Mouse (Mus musculus) splenic B cell, adult 2 months (primary cell): ENCODE measurements around the gene Fam170b.

Source experiments
- DNase-seq: peaks from one replicate; pipeline ENCODE4 v3.0.0-alpha.2; 2011; ENCODE audit warnings: low read depth, low spot score
- H3K27me3 ChIP-seq: 2 replicates; pipeline ENCODE4 v1.6.1; 2012; ENCODE audit warnings: mild to moderate bottlenecking, low read length, moderate library complexity, mixed read lengths; ENCODE audit not compliant: control insufficient read depth, poor library complexity, insufficient read depth, severe bottlenecking
- H3K36me3 ChIP-seq: 2 replicates; pipeline ENCODE4 v1.6.1; 2012; ENCODE audit warnings: mild to moderate bottlenecking, low read length, moderate library complexity, mixed read lengths; ENCODE audit not compliant: control insufficient read depth, poor library complexity, insufficient read depth, severe bottlenecking

The Fam170b gene

GRCm38 (mm10) chr14:32817258-32817657, 16.5 kb upstream of the Fam170b start:
- DNase-seq: no peak
- no peaks in the 10 kb centered on the region for H3K36me3 ChIP-seq

GRCm38 (mm10) chr14:32819297-32819696, 14.5 kb upstream of the Fam170b start:
- H3K27me3 ChIP-seq: no peaks in the 10 kb centered on the region
- H3K36me3 ChIP-seq: no peaks in the 10 kb centered on the region
- DNase-seq: no peak

More at GRCm38 (mm10) chr14:32817258-32817657, 16.5 kb upstream of the Fam170b start:
- H3K27me3 ChIP-seq: no peaks in the 10 kb centered on the region

- Histone ChIP-seq H3K27me3 (no peaks in the 10 kb centered on the region), H3K36me3 (no peaks in the 10 kb centered on the region)
- no peak for DNase-seq
Measured at GRCm38 (mm10) chr14:32822812-32823211, 10.9 kb upstream of the Fam170b start.

DNA sequence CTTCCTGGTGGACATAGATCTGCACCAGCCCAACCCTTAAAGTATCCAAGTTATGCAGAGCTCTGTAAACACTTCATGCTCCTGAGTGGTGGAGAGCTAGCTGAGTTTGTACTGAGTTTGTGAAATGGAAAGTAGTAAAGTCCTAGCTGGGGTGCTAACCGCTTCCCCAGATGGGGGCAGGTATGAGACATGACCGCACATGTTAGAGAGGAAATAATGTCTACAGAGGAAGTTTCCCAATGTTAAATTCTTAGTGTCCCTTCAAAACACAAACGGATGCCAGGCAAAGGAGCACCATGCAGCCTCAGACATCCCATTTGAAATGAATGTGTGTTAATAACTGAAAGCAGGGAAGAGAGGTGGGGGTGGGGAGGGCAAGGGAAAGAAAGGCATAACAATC, 9.9 kb upstream of the Fam170b start:
- no peak for DNase-seq
- Histone ChIP-seq H3K27me3 (no peaks in the 10 kb centered on the region), H3K36me3 (no peaks in the 10 kb centered on the region)

DNA sequence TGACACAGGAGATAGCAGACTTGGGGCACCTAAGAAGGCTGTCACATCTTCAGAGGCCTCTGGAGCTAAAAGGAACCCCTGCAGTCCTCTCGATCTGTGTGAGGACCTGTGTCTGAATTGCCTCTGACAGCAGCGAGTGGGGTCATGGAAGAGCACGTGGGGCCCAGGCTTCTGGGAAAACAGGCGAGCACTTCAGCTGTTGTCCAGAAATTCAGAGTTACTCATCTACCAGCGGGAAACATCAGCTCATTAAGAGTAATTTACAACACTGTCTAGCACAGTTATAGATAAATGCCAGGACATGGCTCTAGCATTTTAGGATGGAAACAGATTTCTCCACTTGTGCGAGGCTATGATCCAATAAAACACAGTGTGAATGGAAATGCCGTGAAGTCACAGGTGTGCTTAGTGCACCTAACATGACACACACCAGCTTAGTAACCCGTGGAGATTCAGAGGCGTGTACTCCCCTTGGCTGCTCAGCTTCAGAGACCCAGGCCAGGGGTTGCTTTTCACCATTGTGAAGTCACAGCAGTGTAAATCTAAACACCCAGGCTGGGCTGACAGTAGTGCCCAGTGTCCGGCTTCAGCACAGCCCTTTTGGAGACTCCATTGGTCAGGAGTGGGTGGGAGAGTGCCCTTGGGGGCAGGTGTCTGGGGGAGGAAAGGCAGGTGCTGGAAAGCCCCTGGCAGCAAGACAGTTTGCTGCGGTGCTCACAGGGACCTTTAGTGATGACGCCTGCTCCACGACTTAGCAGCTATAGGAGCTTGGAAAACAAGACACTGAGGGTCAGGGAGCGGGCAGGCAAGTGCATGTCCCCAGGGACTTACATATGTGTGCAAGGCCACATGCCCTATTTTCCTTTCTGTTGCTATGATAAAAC, 9.3 kb upstream of the Fam170b start:
- H3K27me3 ChIP-seq: no peaks in the 10 kb centered on the region
- DNase-seq: no peak
- H3K36me3 ChIP-seq: no peaks in the 10 kb centered on the region

DNA sequence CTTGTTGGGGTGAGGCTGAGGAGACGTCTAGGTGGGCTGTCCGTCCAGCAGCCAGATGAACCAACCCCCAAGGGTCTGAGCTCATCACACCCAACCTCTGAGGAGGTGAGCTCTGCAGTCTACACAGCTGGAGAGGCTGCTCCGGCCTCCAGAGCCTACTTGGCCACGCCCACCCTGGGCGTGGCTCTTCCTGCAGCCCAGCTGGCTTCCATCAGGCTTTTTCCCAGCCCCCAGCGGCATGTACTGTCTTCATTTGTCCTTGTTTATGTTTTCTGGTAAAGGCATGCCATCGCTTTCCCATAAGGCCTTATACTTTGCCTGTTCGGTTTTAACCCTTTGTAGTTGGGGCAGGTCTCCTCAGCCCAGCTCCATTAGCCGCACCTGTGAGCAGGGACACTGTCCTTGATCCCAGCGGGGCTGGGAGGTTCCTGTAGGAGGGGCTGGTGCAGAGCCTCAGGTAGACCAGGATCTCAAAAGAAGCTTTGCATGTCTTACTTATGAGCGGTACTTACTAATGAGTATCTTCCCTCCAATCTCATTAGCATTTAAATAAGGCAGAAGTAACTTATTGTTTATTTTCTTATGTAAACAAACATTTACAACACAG, 8.2 kb upstream of the Fam170b start:
- Histone ChIP-seq H3K36me3 (no peaks in the 10 kb centered on the region), H3K27me3 (no peaks in the 10 kb centered on the region)
- DNase-seq: no peak

GRCm38 (mm10) chr14:32827165-32827564, 6.6 kb upstream of the Fam170b start:
- no peaks in the 10 kb centered on the region for H3K36me3 ChIP-seq
- H3K27me3 ChIP-seq: no peaks in the 10 kb centered on the region
- no peak for DNase-seq

GRCm38 (mm10) chr14:32827994-32828650, 5.6 kb upstream of the Fam170b start:
- no peaks in the 10 kb centered on the region for H3K36me3 ChIP-seq
- H3K27me3 ChIP-seq: no peaks in the 10 kb centered on the region
- no peak for DNase-seq

- no peaks in the 10 kb centered on the region for H3K27me3 ChIP-seq
- H3K36me3 ChIP-seq: no peaks in the 10 kb centered on the region
- DNase-seq: no peak
Measured at GRCm38 (mm10) chr14:32835181-32835580, 1.4 kb downstream of the Fam170b start.

GRCm38 (mm10) chr14:32835596-32835995, 1.8 kb downstream of the Fam170b start:
- H3K27me3 ChIP-seq: no peaks in the 10 kb centered on the region
- H3K36me3 ChIP-seq: no peaks in the 10 kb centered on the region
- no peak for DNase-seq

- Histone ChIP-seq H3K27me3 (no peaks in the 10 kb centered on the region), H3K36me3 (no peaks in the 10 kb centered on the region)
- no peak for DNase-seq
Measured at GRCm38 (mm10) chr14:32836191-32836590, 2.4 kb downstream of the Fam170b start.

GRCm38 (mm10) chr14:32842052-32842451, 8.3 kb downstream of the Fam170b start:
- no peak for DNase-seq
- no peaks in the 10 kb centered on the region; the same call in 1 of the 2 replicates for H3K27me3 ChIP-seq
- no peaks in the 10 kb centered on the region for H3K36me3 ChIP-seq

- Histone ChIP-seq H3K36me3 (no peaks in the 10 kb centered on the region), H3K27me3 (no peaks in the 10 kb centered on the region)
- DNase-seq: no peak
Measured at GRCm38 (mm10) chr14:32854059-32854458, 20.3 kb downstream of the Fam170b start.

GRCm38 (mm10) chr14:32856246-32856645, 22.5 kb downstream of the Fam170b start:
- no peaks in the 10 kb centered on the region for H3K36me3 ChIP-seq
- no peaks in the 10 kb centered on the region for H3K27me3 ChIP-seq
- DNase-seq: no peak
